Mouse (Mus musculus) liver, embryonic 15.5 days (tissue): ENCODE measurements around the gene Prlhr. TPM values are rescaled to one million over a fixed set of nuclear protein-coding genes. Genes with fewer than 3 reads are reported as not detected.

Source experiments
- ATAC-seq: fragments of 200-750 bp; cut with Nextera tagmentation; 2 replicates; pipeline ENCODE4 v1.8.0; 2017; ENCODE audit warnings: moderate number of reproducible peaks, mild to moderate bottlenecking, moderate library complexity; ENCODE audit not compliant: insufficient read depth
- H3K27ac ChIP-seq: fragments of 300-500 bp; sonication (generic); replicated peaks from 2 replicates; pipeline ENCODE4 v1.5.1; 2015; ENCODE audit warnings: mild to moderate bottlenecking, inconsistent platforms
- H3K27me3 ChIP-seq: fragments of 300-500 bp; sonication (generic); 2 replicates; pipeline ENCODE4 v1.6.1; 2015; ENCODE audit warnings: mild to moderate bottlenecking, inconsistent platforms
- H3K36me3 ChIP-seq: fragments of 300-500 bp; sonication (generic); replicated peaks from 2 replicates; pipeline ENCODE4 v1.6.1; 2015; ENCODE audit warnings: moderate library complexity, mild to moderate bottlenecking, inconsistent platforms
- H3K4me1 ChIP-seq: fragments of 300-500 bp; sonication (generic); replicated peaks from 2 replicates; pipeline ENCODE4 v1.6.1; 2015; ENCODE audit warnings: inconsistent platforms
- H3K4me2 ChIP-seq: fragments of 300-500 bp; sonication (generic); 2 replicates; pipeline ENCODE4 v1.6.1; 2015; ENCODE audit warnings: moderate library complexity, mild to moderate bottlenecking, inconsistent platforms
- H3K4me3 ChIP-seq: fragments of 300-500 bp; sonication (generic); replicated peaks from 2 replicates; pipeline ENCODE4 v1.5.1; 2015; ENCODE audit warnings: mild to moderate bottlenecking, inconsistent platforms
- H3K9ac ChIP-seq: fragments of 300-500 bp; sonication (generic); 2 replicates; pipeline ENCODE4 v1.6.1; 2015; ENCODE audit warnings: moderate library complexity, mild to moderate bottlenecking, inconsistent platforms
- H3K9me3 ChIP-seq: fragments of 300-500 bp; sonication (generic); replicated peaks from 2 replicates; pipeline ENCODE4 v1.6.1; 2016; ENCODE audit warnings: inconsistent platforms
- WGBS: fragments of 180-500 bp; shearing (Covaris S2); methylation state at CpG from one replicate; pipeline ENCODE4 v1.1.7; 2015; ENCODE audit warnings: mixed read lengths; ENCODE audit not compliant: insufficient replicate concordance; 5-methylcytosine and 5-hydroxymethylcytosine counted together
- polyA plus RNA-seq: library from polyadenylated mRNA; unstranded; fragments of >200 nt; fragmentation: Nextera tagmentation; extraction: Ambion mirVana; gene quantifications from 2 replicates; pipeline ENCODE4 v1.2.1, GENCODE M21; 2015

The Prlhr gene
- polyA plus RNA-seq, 1 experiment from 2014 or later, result not detected

GRCm38 (mm10) chr19:60432347-60433129, 35.6 kb downstream of the Prlhr start:
- no peak overlapping the region for H3K9ac ChIP-seq
- ATAC-seq, result no peak
- H3K27ac ChIP-seq, result no peak overlapping the region
- H3K4me1 ChIP-seq, result no peaks in the 10 kb centered on the region
- no peaks in the 10 kb centered on the region for H3K27me3 ChIP-seq
- H3K4me2 ChIP-seq, result no peak overlapping the region
- no peaks in the 10 kb centered on the region for H3K36me3 ChIP-seq
- H3K4me3 ChIP-seq, result no peak overlapping the region
- 61% methylated on average over 6 of the region's 6 CpGs for WGBS
- no peaks in the 10 kb centered on the region for H3K9me3 ChIP-seq

- Histone ChIP-seq H3K4me1 (0 out of 2 replicates have a peak, but pooled peaks cover 5% of the 10 kb centered on the region), H3K9ac (no peak overlapping the region), H3K36me3 (no peaks in the 10 kb centered on the region), H3K4me2 (no peak overlapping the region), H3K27me3 (peaks cover 3% of the 10 kb centered on the region; the same call in 1 of the 2 replicates), H3K27ac (no peak overlapping the region), H3K9me3 (no peaks in the 10 kb centered on the region), H3K4me3 (no peak overlapping the region)
- WGBS, result 70% methylated on average over 1 of the region's 1 CpGs
- no peak for ATAC-seq
Measured at GRCm38 (mm10) chr19:60417611-60418010, 50.5 kb downstream of the Prlhr start.

Other genes with a start within 250 kb of the Prlhr start
- 14.1 and 16.9 TPM in 2 replicates for gene Fam204a, start 241.6 kb downstream of the Prlhr start, polyA plus RNA-seq
- 9.4 TPM in 2 replicates for gene Cacul1, start 112.7 kb upstream of the Prlhr start, polyA plus RNA-seq